In the genomic region with DNA sequence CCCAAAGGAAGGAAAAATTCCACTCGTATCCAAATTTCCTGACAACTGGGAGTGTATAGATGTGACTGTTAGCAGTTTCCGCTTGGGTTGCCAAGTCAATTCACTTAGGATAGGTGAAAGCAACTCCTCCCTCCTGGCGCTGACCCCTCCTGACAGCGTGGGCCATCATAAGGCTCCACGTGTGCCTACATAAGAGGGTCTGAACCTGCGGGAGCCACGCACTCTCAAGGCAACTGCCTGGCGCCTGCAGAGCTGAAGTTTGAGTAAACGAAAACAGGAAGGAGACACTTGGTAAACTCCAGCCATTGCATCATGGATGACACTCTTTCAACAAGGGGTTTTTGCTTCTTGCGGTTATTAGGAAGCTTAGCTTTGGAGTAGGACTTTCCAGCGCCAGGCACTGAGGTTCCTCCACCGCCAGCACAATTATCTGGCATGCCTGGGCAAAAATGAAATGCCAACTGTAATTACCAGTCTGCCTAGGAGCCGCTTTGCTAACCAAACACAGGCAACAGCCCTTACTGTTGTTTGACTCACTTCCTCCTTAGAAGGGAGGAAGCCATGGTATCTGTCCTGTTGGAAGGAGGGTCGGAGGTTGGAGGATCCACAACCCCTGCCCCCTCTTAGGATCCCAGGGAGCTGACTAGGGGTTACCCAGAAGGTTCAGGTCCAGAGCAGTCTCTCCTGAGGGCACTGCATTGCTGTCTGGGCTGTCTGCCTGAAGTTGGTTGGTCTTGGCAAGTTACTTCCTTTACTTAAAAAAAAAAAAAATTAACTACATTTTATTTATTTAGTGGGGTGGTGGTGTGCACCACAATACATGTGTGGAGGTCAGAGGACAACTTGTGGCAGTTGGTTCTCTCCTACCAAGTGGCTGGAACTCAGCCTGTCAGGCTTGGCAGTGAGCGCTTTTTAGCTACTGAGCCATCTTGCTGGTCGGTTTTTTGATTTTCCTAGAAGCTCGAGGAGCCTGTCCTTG, we compare ENCODE assay signal across 8 mouse cellular contexts. TPM values are rescaled to one million over a fixed set of nuclear protein-coding genes. Genes with fewer than 3 reads are reported as not detected.
DNase-seq lines count a peak whose midpoint lies in the region; ATAC-seq and TF ChIP-seq lines count a peak whose summit lies in the region.

No protein-coding gene starts in this region.

- 23% methylated on average over 17 of the region's 17 CpGs for WGBS in cerebellum, adult 2 months
- 27% methylated on average over 17 of the region's 17 CpGs for WGBS in hindbrain, postnatal 0 days
- 28% methylated on average over 17 of the region's 17 CpGs for WGBS in lung, embryonic 14.5 days

- no peaks in the 10 kb centered on the region for H3K9me3 ChIP-seq in hindbrain, postnatal 0 days (ENCODE audit: low read length)
- no peaks in the 10 kb centered on the region; the same call in 1 of the 2 replicates for H3K9me3 ChIP-seq in lung, embryonic 14.5 days (ENCODE audit: low read depth, low read length)

- H3K27ac ChIP-seq in cerebellum, adult 2 months (ENCODE audit: insufficient read depth, low read length): no peak overlapping the region
- peak overlapping the region; percentile 83 for H3K27ac ChIP-seq in hindbrain, postnatal 0 days
- no peak overlapping the region for H3K27ac ChIP-seq in lung, embryonic 14.5 days (ENCODE audit: low read depth)

- no peak for TF ChIP-seq CTCF in cerebellum, adult 2 months (IDR thresholded peaks at IDR 0.05; ENCODE audit: borderline replicate concordance, insufficient read depth, low read depth, low read length)
- TF ChIP-seq CTCF in hindbrain, postnatal 0 days (IDR thresholded peaks at IDR 0.05; ENCODE audit: low read depth): no peak
- TF ChIP-seq CTCF in lung, embryonic 14.5 days (IDR thresholded peaks at IDR 0.05; ENCODE audit: low read depth): no peak

- no peaks in the 10 kb centered on the region for H3K27me3 ChIP-seq in cerebellum, adult 2 months (ENCODE audit: control insufficient read depth, insufficient read depth, low read length)
- no peaks in the 10 kb centered on the region for H3K27me3 ChIP-seq in hindbrain, postnatal 0 days (ENCODE audit: insufficient read depth, low read length)
- H3K27me3 ChIP-seq in lung, embryonic 14.5 days (ENCODE audit: insufficient read depth, low read length): no peaks in the 10 kb centered on the region

- ATAC-seq in hindbrain, postnatal 0 days: 0 out of 2 replicates have a peak, but pooled peaks have one; percentile 6
- 0 out of 2 replicates have a peak, but pooled peaks have one; percentile 2 for ATAC-seq in lung, embryonic 14.5 days (ENCODE audit: insufficient read depth)

- H3K4me3 ChIP-seq in cerebellum, adult 2 months (replicated peaks; ENCODE audit: insufficient read depth, low read depth, low read length): peak overlapping the region; percentile 98
- peak overlapping the region; percentile 59 for H3K4me3 ChIP-seq in hindbrain, postnatal 0 days (ENCODE audit: low read length)
- peak overlapping the region; percentile 57 for H3K4me3 ChIP-seq in lung, embryonic 14.5 days (ENCODE audit: low read depth, low read length)

- no peak for TF ChIP-seq POLR2A in cerebellum, adult 2 months (IDR thresholded peaks at IDR 0.05; ENCODE audit: borderline replicate concordance, insufficient read depth, low read length)

- H3K4me1 ChIP-seq in cerebellum, adult 2 months (ENCODE audit: control insufficient read depth, insufficient read depth, low read length): peaks cover 10% of the 10 kb centered on the region
- peaks cover 4% of the 10 kb centered on the region; the same call in 1 of the 2 replicates for H3K4me1 ChIP-seq in hindbrain, postnatal 0 days (ENCODE audit: insufficient read depth, low read length)
- 0 out of 2 replicates have a peak, but pooled peaks cover 7% of the 10 kb centered on the region for H3K4me1 ChIP-seq in lung, embryonic 14.5 days (ENCODE audit: insufficient read depth)

- H3K36me3 ChIP-seq in hindbrain, postnatal 0 days (ENCODE audit: insufficient read depth, low read length): no peaks in the 10 kb centered on the region
- H3K36me3 ChIP-seq in lung, embryonic 14.5 days (ENCODE audit: insufficient read depth): no peaks in the 10 kb centered on the region

- peak overlapping the region; percentile 90 for H3K4me2 ChIP-seq in hindbrain, postnatal 0 days (ENCODE audit: low read depth, low read length)
- H3K4me2 ChIP-seq in lung, embryonic 14.5 days: peak overlapping the region; percentile 91

- H3K9ac ChIP-seq in hindbrain, postnatal 0 days (replicated peaks; ENCODE audit: low read length): peak overlapping the region; percentile 69; the same call in 1 of the 2 replicates
- H3K9ac ChIP-seq in lung, embryonic 14.5 days: no peak overlapping the region

- no peak for DNase-seq in cerebellum, adult 2 months
- no peak for DNase-seq in cerebellum, adult 11 months
- peak; percentile 74 for DNase-seq in 3134 (ENCODE audit: extremely low read depth, insufficient read length, low spot score)
- DNase-seq in c-Kit-positive CD71-positive TER-119-negative erythroid progenitor cells, embryonic 14.5 days (ENCODE audit: low read depth): peak; percentile 17
- DNase-seq in hindbrain, postnatal 0 days (ENCODE audit: low spot score): peak; percentile 16
- peak; percentile 24 for DNase-seq in lung, embryonic 14.5 days
- DNase-seq in retina, embryonic 14.5 days (ENCODE audit: low spot score): peak; percentile 20
- DNase-seq in right cerebral cortex, postnatal 36 days (ENCODE audit: low spot score in 2 of 2): no peak

RNA-seq across cellular contexts. Expression of gene Orai2, which starts 1.1 kb away (rescaled TPM):
- polyA plus RNA-seq in cerebellum, adult 2 months (2012; rRNA removed): 64.9 and 66.9 TPM in 2 replicates
- total RNA-seq in hindbrain, postnatal 0 days (2014; rRNA removed): 122 and 148 TPM in 2 replicates
- 50.6 and 56.8 TPM in 2 replicates for polyA plus RNA-seq in hindbrain, postnatal 0 days (2015; fragmentation: Nextera tagmentation; extraction: Ambion mirVana)
- 7.0 and 7.1 TPM in 2 replicates for polyA plus RNA-seq in lung, embryonic 14.5 days (2014; fragmentation: Nextera tagmentation; extraction: Ambion mirVana)

RNA-seq across cellular contexts. Expression of gene Prkrip1, which starts 27.1 kb away (rescaled TPM):
- polyA plus RNA-seq in cerebellum, adult 2 months (2012; rRNA removed): 36.2 and 38.0 TPM in 2 replicates
- 11.2 and 15.1 TPM in 2 replicates for total RNA-seq in hindbrain, postnatal 0 days (2014; rRNA removed)
- polyA plus RNA-seq in hindbrain, postnatal 0 days (2015; fragmentation: Nextera tagmentation; extraction: Ambion mirVana): 58.7 and 59.0 TPM in 2 replicates
- 52.1 and 60.3 TPM in 2 replicates for polyA plus RNA-seq in lung, embryonic 14.5 days (2014; fragmentation: Nextera tagmentation; extraction: Ambion mirVana)

RNA-seq across cellular contexts. Expression of gene Alkbh4, which starts 35.7 kb away (rescaled TPM):
- 15.7 and 17.2 TPM in 2 replicates for polyA plus RNA-seq in cerebellum, adult 2 months (2012; rRNA removed)
- total RNA-seq in hindbrain, postnatal 0 days (2014; rRNA removed): 17.6 and 21.9 TPM in 2 replicates
- 15.2 and 15.4 TPM in 2 replicates for polyA plus RNA-seq in hindbrain, postnatal 0 days (2015; fragmentation: Nextera tagmentation; extraction: Ambion mirVana)
- 12.9 and 14.8 TPM in 2 replicates for polyA plus RNA-seq in lung, embryonic 14.5 days (2014; fragmentation: Nextera tagmentation; extraction: Ambion mirVana)

RNA-seq across cellular contexts. Expression of gene Lrwd1, which starts 35.8 kb away (rescaled TPM):
- polyA plus RNA-seq in cerebellum, adult 2 months (2012; rRNA removed): 21.5 and 23.7 TPM in 2 replicates
- 32.9 and 35.8 TPM in 2 replicates for total RNA-seq in hindbrain, postnatal 0 days (2014; rRNA removed)
- 16.8 and 17.7 TPM in 2 replicates for polyA plus RNA-seq in hindbrain, postnatal 0 days (2015; fragmentation: Nextera tagmentation; extraction: Ambion mirVana)
- 36.6 and 37.6 TPM in 2 replicates for polyA plus RNA-seq in lung, embryonic 14.5 days (2014; fragmentation: Nextera tagmentation; extraction: Ambion mirVana)

RNA-seq across cellular contexts. Expression of gene Polr2j, which starts 55.2 kb away (rescaled TPM):
- 121 and 123 TPM in 2 replicates for polyA plus RNA-seq in cerebellum, adult 2 months (2012; rRNA removed)
- 94.2 and 159 TPM in 2 replicates for total RNA-seq in hindbrain, postnatal 0 days (2014; rRNA removed)
- 235 and 245 TPM in 2 replicates for polyA plus RNA-seq in hindbrain, postnatal 0 days (2015; fragmentation: Nextera tagmentation; extraction: Ambion mirVana)
- 217 and 229 TPM in 2 replicates for polyA plus RNA-seq in lung, embryonic 14.5 days (2014; fragmentation: Nextera tagmentation; extraction: Ambion mirVana)

Comparison
In these comparisons a context has a peak if more than half of its experiments do, and no peak if none do; other contexts are left out.
1. DNase-seq: peak in 3134 (single experiment), c-Kit-positive CD71-positive TER-119-negative erythroid progenitor cells, embryonic 14.5 days (single experiment), hindbrain, postnatal 0 days (single experiment), lung, embryonic 14.5 days (single experiment) and retina, embryonic 14.5 days (single experiment); none in cerebellum, adult 2 months (0 of 2), cerebellum, adult 11 months (single experiment) and right cerebral cortex, postnatal 36 days (0 of 2).
2. Peak in every context shown above with its lines, with median percentiles within 50 percentile points of each other: H3K4me3 ChIP-seq.